Mouse (Mus musculus) stomach, postnatal 0 days (tissue): ENCODE results near the gene Eif4enif1.

Experiments
- CTCF ChIP-seq: IDR thresholded peaks from 2 replicates; pipeline ENCODE4 v1.5.1; 2016; ENCODE audit warnings: antibody characterized with exemption, low read depth, mild to moderate bottlenecking, moderate library complexity
- EP300 ChIP-seq: optimal IDR thresholded peaks from 2 replicates; pipeline ENCODE3; 2016; ENCODE audit warnings: antibody characterized with exemption

DNA sequence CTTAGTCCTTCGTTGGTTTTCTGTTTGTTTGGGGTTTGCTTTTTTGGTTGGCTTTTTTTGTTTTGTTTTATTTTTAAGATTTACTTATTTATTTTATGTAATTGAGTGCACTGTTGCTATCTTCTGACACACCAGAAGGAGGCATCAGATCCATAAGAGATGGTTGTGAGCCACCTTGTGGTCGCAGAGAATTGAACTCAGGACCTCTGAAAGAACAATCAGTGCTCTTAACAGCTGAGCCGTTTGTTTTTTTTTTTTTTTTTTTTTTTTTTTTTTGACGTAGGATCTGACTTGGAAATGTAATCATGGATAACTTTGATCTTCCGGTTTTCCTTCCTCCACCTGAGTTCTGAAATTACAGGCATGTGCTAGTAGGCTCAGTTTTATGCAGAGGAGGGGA is 20.9 kb downstream of the Eif4enif1 start:
- TF ChIP-seq CTCF (peak; percentile 42), EP300 (no peak)
